Mouse (Mus musculus) stomach, embryonic 15.5 days (tissue): ENCODE data around the gene Gm20696. TPM values are rescaled to one million over a fixed set of nuclear protein-coding genes. Genes with fewer than 3 reads are reported as not detected.

Experiments
- ATAC-seq: fragments of 200-750 bp; cut with Nextera tagmentation; 2 replicates; pipeline ENCODE4 v1.8.0; 2017; ENCODE audit warnings: low read depth, moderate number of reproducible peaks, moderate TSS enrichment; ENCODE audit not compliant: insufficient read depth, low FRiP score
- H3K27ac ChIP-seq: fragments of 300-500 bp; sonication (generic); 2 replicates; pipeline ENCODE4 v1.5.1; 2015; ENCODE audit warnings: mild to moderate bottlenecking, inconsistent platforms
- H3K27me3 ChIP-seq: fragments of 300-500 bp; sonication (generic); replicated peaks from 2 replicates; pipeline ENCODE4 v1.6.1; 2015; ENCODE audit warnings: inconsistent platforms
- H3K36me3 ChIP-seq: fragments of 300-500 bp; sonication (generic); 2 replicates; pipeline ENCODE4 v1.6.1; 2015; ENCODE audit warnings: inconsistent platforms
- H3K4me1 ChIP-seq: fragments of 300-500 bp; sonication (generic); 2 replicates; pipeline ENCODE4 v1.6.1; 2015; ENCODE audit warnings: inconsistent platforms
- H3K4me2 ChIP-seq: fragments of 300-500 bp; sonication (generic); 2 replicates; pipeline ENCODE4 v1.6.1; 2015; ENCODE audit warnings: mild to moderate bottlenecking, inconsistent platforms
- H3K4me3 ChIP-seq: fragments of 300-500 bp; sonication (generic); replicated peaks from 2 replicates; pipeline ENCODE4 v1.5.1; 2015; ENCODE audit warnings: inconsistent platforms
- H3K9ac ChIP-seq: fragments of 300-500 bp; sonication (generic); 2 replicates; pipeline ENCODE4 v1.6.1; 2015; ENCODE audit warnings: inconsistent platforms
- H3K9me3 ChIP-seq: fragments of 300-500 bp; sonication (generic); 2 replicates; pipeline ENCODE4 v1.6.1; 2016; ENCODE audit warnings: inconsistent platforms
- WGBS: fragments of 180-500 bp; shearing (Covaris S2); methylation state at CpG from one replicate; pipeline ENCODE4 v1.1.7; 2015; 5-methylcytosine and 5-hydroxymethylcytosine counted together
- polyA plus RNA-seq: library from polyadenylated mRNA; unstranded; fragments of >200 nt; fragmentation: Nextera tagmentation; extraction: Ambion mirVana; gene quantifications from 2 replicates; pipeline ENCODE4 v1.2.1, GENCODE M21; 2015

The Gm20696 gene
- polyA plus RNA-seq = 3.6 and 4.6 TPM in 2 replicates

DNA sequence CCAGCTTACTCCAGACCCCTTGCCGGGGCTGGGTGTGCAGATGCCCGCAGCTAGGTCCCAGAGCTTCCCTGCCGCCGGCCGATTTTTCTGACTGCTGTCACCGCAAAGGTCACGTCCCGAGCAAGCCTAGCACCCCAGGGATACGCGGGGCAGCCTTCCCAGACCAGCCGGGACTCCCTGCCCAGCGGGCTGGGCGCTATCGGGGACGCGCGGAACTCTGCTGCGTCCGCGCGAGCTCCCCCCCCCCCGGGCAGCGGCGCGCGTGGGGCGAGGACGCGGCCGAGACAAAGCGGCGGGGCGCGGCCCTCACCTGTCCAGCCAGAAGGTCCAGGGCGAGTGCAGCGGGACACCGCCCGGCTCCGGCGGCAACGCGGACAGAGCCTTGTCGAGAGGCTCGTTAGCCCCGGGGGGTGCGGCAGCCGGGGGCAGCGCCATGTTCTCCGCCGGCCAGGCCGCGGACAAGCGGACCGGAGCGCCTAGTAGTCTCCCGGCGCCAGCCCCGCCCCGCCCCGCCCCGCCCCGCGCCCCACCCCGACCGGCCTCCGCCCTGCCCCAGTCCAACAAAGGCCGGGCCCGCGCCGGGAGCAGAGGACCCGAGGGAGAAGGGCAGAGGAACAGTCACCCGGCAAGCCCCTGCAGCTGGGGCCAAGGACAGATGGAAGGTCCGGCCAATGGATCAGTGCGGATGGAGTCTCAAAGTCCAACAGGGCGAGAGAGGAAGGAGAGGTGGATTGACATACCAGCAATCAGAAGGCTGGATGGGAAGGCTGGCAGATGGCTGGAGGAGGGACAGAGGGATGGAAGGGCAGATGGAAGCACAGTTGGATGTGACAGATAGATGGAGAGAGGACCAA lies at the start of gene Gm20696, which contains the start of gene Eif4e3:
Gene Gm20696 (minus strand): TSS at position 480 of the 854 bp plus-strand sequence.
Gene Eif4e3 (minus strand): TSS at position 454 of the 854 bp plus-strand sequence.
- Histone ChIP-seq H3K36me3 (no peaks in the 10 kb centered on the region), H3K9me3 (no peaks in the 10 kb centered on the region), H3K4me2 (peak within 1 kb of the TSS; percentile 94), H3K27ac (peak within 1 kb of the TSS; percentile 61; the same call in 1 of the 2 replicates), H3K4me1 (peaks cover 9% of the 10 kb centered on the region; the same call in 1 of the 2 replicates), H3K27me3 (no peaks in the 10 kb centered on the region; the same call in 1 of the 2 replicates), H3K9ac (peak within 1 kb of the TSS; percentile 50), H3K4me3 (peak within 1 kb of the TSS; percentile 77)
- whole genome bisulfite sequencing = under 1% methylated on average over 67 of the region's 75 CpGs
- ATAC-seq = peak; percentile 78

DNA sequence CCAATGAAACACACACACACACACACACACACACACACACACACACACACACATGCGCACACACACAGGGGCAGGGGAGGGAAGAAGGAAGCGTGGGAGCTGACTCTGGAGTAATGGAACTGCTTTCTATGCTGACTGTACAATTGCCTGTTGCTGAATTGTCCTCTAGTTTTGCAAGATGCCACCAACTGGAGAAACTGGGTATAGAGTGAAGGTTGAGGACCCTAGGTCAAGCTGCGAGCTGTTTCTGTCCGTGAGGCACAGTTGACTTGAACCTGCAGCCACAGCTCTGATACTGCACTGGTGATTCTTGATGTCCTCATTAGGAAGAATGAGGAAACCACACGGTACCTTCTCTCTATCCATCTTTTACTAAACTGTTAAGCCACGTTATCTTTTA lies 49.3 kb upstream of the Gm20696 start:
- Histone ChIP-seq H3K4me2 (no peak overlapping the region), H3K27me3 (0 out of 2 replicates have a peak, but pooled peaks cover 3% of the 10 kb centered on the region), H3K36me3 (no peaks in the 10 kb centered on the region), H3K9ac (no peak overlapping the region), H3K27ac (no peak overlapping the region), H3K4me1 (no peaks in the 10 kb centered on the region), H3K4me3 (no peak overlapping the region), H3K9me3 (no peaks in the 10 kb centered on the region)
- ATAC-seq = no peak
- 67% methylated on average over 6 of the region's 6 CpGs for WGBS

DNA sequence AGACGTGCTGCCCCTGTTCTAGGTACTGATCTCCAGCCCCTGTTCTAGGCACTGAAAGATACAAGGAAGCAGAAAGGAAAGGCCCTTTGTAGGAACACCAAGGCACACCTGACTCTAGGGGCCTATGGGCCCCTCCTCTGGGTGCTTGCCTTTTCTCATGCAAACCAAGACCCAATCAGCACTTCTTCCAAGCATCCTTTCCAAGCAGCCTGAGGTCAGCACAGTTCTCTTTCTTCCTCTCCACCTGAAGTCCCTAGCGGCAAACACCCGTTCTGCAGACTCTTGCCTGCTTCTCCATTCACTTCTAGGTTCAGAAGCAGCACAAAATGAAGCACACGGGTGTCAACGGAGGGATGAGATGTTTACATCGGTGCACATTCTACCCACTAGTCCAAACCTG lies 48.6 kb upstream of the Gm20696 start:
- H3K4me2 ChIP-seq = no peak overlapping the region
- H3K4me1 ChIP-seq = no peaks in the 10 kb centered on the region
- H3K27ac ChIP-seq = no peak overlapping the region
- no peak overlapping the region for H3K4me3 ChIP-seq
- WGBS = 58% methylated on average over 6 of the region's 6 CpGs
- no peak for ATAC-seq
- 0 out of 2 replicates have a peak, but pooled peaks cover 3% of the 10 kb centered on the region for H3K27me3 ChIP-seq
- no peaks in the 10 kb centered on the region for H3K36me3 ChIP-seq
- H3K9ac ChIP-seq = no peak overlapping the region
- no peaks in the 10 kb centered on the region for H3K9me3 ChIP-seq

DNA sequence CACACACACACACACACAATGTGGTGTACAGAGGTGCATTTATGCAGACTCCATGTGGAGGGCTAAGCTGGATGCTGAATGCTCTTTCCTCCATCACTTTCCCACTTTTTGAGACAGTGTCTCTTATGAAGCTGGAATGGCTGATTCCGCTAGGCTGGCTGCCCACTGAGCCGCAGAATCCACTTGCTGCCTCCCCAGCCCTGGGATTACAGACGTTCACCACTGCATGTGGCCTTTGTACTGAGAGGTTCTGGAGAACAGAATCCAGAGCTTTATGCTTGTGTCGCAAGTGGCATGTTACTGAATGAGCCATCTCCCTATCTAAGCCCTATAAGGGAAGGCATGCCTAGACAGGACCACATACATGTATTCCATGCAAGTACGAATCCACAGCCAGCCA lies 46.7 kb upstream of the Gm20696 start:
- Histone ChIP-seq H3K4me3 (no peak overlapping the region), H3K9me3 (no peaks in the 10 kb centered on the region), H3K9ac (no peak overlapping the region), H3K4me2 (no peak overlapping the region), H3K36me3 (no peaks in the 10 kb centered on the region), H3K27ac (no peak overlapping the region), H3K27me3 (0 out of 2 replicates have a peak, but pooled peaks cover 3% of the 10 kb centered on the region), H3K4me1 (no peaks in the 10 kb centered on the region)
- 84% methylated on average over 5 of the region's 5 CpGs for WGBS
- no peak for ATAC-seq

DNA sequence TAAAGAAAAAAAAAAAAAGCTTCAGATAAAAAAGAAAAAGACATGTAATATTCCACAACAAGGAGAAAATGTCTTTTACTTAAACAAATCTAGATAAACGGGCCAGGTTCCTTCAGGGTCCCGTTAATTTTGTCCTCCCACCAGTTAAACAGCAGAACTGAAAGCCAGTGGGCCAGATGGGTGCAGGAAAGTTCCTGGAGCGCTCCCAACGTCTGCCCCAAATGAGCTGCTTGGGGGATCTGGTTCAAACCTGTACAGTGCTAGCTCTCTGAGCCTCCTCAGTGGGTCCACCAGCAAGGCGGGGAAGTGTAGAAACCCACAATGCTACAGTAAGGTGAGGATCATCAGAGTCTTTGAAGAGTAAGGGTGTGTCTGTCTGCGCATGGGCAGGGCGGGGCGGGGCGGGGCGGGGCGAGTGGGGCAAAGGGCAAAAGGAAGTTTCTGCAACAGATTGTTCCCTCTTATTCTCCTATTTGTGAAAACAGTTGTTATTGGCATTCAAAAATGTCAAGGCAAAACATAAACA lies 45.0 kb upstream of the Gm20696 start:
- Histone ChIP-seq H3K4me3 (no peak overlapping the region), H3K27me3 (0 out of 2 replicates have a peak, but pooled peaks cover 1% of the 10 kb centered on the region), H3K36me3 (no peaks in the 10 kb centered on the region), H3K4me2 (no peak overlapping the region), H3K4me1 (no peaks in the 10 kb centered on the region), H3K27ac (no peak overlapping the region), H3K9ac (no peak overlapping the region), H3K9me3 (no peaks in the 10 kb centered on the region)
- 60% methylated on average over 11 of the region's 11 CpGs for WGBS
- ATAC-seq = no peak

DNA sequence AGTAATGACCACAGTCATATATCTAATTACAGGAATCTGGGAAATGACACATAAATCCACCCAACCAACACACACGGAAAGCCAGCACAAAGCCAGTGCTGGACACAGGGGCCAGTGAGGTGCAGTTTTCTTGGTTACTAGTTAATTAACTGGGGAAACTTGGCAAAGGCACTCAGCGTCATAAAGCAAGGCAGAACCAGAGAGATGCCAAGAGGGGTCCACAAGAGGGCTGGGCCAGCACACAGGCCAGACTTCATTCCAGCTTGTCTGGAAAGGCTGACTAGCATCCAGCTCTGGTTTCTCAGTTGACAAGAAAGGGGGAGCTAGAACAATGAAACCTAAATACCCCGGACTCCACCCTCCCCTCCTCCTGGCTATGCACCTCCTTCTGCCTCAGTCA lies 33.9 kb upstream of the Gm20696 start:
- ATAC-seq = no peak
- 63% methylated on average over 3 of the region's 3 CpGs for WGBS
- Histone ChIP-seq H3K27me3 (peaks cover 14% of the 10 kb centered on the region; the same call in 1 of the 2 replicates), H3K4me3 (no peak overlapping the region), H3K9ac (no peak overlapping the region), H3K27ac (no peak overlapping the region), H3K4me1 (no peaks in the 10 kb centered on the region), H3K4me2 (no peak overlapping the region), H3K36me3 (no peaks in the 10 kb centered on the region), H3K9me3 (no peaks in the 10 kb centered on the region)

DNA sequence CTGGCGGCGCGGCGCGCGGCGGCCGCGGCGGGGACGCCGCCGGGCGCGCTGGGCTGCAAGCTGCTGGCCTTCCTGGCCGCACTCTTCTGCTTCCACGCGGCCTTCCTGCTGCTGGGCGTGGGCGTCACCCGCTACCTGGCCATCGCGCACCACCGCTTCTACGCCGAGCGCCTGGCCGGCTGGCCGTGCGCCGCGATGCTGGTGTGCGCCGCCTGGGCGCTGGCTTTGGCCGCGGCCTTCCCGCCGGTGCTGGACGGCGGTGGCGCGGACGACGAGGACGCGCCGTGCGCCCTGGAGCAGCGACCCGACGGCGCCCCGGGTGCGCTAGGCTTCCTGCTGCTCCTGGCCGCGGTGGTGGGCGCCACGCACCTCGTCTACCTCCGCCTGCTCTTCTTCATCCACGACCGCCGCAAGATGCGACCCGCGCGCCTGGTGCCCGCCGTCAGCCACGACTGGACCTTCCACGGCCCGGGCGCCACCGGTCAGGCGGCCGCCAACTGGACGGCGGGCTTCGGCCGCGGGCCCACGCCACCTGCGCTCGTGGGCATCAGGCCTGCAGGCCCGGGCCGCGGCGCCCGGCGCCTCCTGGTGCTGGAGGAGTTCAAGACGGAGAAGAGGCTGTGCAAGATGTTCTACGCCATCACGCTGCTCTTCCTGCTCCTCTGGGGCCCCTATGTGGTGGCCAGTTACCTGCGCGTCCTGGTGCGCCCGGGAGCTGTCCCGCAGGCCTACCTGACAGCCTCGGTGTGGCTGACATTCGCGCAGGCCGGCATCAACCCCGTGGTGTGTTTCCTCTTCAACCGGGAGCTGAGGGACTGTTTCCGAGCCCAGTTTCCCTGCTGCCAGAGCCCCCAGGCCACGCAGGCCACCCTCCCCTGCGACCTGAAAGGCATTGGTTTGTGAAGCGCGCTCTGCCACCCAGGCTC lies 26.6 kb upstream of the Gm20696 start:
- no peak overlapping the region for H3K27ac ChIP-seq
- 2% methylated on average over 110 of the region's 110 CpGs for whole genome bisulfite sequencing
- H3K4me3 ChIP-seq = peak overlapping the region; percentile 71
- peaks cover 58% of the 10 kb centered on the region for H3K27me3 ChIP-seq
- H3K9ac ChIP-seq = peak overlapping the region; percentile 48
- H3K4me2 ChIP-seq = peak overlapping the region; percentile 94
- peak; percentile 22; the same call in 1 of the 2 replicates for ATAC-seq
- no peaks in the 10 kb centered on the region for H3K9me3 ChIP-seq
- H3K4me1 ChIP-seq = peaks cover 12% of the 10 kb centered on the region; the same call in 1 of the 2 replicates
- H3K36me3 ChIP-seq = no peaks in the 10 kb centered on the region

DNA sequence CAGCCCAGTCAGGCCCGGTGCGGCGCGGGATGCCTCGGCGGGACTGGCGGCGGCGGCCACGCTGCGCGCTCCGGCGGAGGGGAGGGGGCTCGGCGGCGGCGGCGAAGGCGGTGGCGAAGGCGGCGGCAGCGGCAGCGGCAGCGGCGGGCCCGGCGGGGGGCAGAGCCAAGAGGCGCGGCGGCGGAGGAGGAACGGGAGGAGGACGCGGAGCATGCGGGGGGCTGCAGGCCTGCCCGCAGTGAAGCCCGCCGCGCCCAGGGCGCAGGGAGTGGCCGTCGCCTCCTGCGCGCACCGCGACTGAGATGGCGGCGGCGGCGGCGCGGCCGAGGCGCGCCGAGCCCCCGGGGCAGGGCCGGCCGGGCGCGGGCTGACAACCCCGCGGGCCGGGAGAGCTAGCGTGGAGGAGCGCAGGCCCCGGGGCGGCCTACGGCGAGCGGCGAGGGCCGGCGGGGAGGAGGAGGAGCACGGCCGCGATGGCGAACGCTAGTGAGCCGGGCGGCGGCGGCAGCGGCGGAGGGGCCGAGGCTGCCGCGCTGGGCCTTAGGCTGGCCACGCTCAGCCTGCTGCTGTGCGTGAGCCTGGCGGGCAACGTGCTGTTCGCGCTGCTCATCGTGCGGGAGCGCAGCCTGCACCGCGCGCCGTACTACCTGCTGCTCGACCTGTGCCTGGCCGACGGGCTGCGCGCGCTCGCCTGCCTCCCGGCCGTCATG lies 25.8 kb upstream of the Gm20696 start, which contains the start of gene Gpr27:
Gene Gpr27 (plus strand): TSS at position 474 of the 710 bp plus-strand sequence.
- H3K27me3 ChIP-seq = peaks cover 58% of the 10 kb centered on the region
- H3K9ac ChIP-seq = peak within 1 kb of the TSS; percentile 48
- H3K4me2 ChIP-seq = peak within 1 kb of the TSS; percentile 94
- peak within 1 kb of the TSS; percentile 71 for H3K4me3 ChIP-seq
- H3K27ac ChIP-seq = no peak within 1 kb of the TSS
- no peaks in the 10 kb centered on the region for H3K9me3 ChIP-seq
- peaks cover 12% of the 10 kb centered on the region; the same call in 1 of the 2 replicates for H3K4me1 ChIP-seq
- under 1% methylated on average over 92 of the region's 112 CpGs for WGBS
- ATAC-seq = peak; percentile 58; the same call in 1 of the 2 replicates
- H3K36me3 ChIP-seq = no peaks in the 10 kb centered on the region

DNA sequence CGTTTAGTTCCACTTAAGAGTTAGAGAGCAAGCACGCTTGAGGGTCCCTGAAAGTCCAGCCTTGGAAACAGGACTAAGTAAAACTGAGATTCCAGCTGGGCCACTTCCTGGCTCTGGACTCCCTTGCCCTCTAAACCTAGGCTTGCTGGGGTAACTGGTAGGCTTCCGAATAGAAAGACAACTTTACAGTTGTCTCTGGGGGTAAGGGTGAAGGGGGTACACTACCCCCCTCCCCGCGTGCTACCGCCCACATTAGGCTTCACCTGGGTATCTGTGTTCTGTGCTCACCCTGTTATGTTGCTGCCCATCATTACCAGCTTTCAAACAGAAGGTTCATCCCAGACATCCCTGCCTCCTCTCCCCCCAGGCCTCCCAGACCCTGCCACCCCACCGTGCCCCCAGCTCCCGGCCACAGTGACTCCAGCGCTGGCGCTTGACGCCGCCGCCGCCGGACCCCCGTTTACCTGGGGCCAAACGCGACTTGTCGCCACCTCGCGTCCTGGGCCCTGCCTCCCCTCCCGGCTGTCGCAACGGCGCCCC lies 25.1 kb upstream of the Gm20696 start:
- Histone ChIP-seq H3K9me3 (no peaks in the 10 kb centered on the region), H3K27ac (no peak overlapping the region), H3K36me3 (no peaks in the 10 kb centered on the region), H3K4me1 (peaks cover 12% of the 10 kb centered on the region; the same call in 1 of the 2 replicates), H3K27me3 (peaks cover 54% of the 10 kb centered on the region), H3K9ac (peak overlapping the region; percentile 48; the same call in 1 of the 2 replicates), H3K4me2 (peak overlapping the region; percentile 94), H3K4me3 (peak overlapping the region; percentile 71)
- WGBS = 7% methylated on average over 25 of the region's 25 CpGs
- no peak for ATAC-seq

DNA sequence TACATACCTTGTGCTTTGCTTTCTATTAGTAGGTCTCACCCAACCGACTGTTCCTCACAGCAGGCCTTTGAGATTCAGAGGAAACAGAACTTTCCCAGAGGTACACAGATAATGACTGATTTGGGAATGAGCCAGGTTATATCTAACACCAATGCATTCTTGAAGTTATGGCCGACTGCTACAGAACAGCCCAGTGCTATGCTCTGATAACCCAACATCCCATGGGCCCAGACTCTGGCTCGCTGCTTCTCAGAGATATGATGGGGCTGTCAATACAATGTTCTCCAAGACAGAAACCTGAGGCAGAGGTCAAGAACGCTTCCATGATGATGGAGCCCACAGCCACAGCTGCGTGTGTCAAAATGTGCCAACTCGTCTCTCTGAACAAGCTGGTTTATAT lies 21.9 kb upstream of the Gm20696 start:
- Histone ChIP-seq H3K9ac (no peak overlapping the region), H3K27me3 (peaks cover 35% of the 10 kb centered on the region), H3K27ac (no peak overlapping the region), H3K4me1 (peaks cover 9% of the 10 kb centered on the region; the same call in 1 of the 2 replicates), H3K9me3 (no peaks in the 10 kb centered on the region), H3K4me3 (no peak overlapping the region), H3K36me3 (no peaks in the 10 kb centered on the region), H3K4me2 (no peak overlapping the region)
- WGBS = 78% methylated on average over 6 of the region's 6 CpGs
- no peak for ATAC-seq
